Mouse (Mus musculus): ENCODE measurements around the gene Herc1.

Gene Herc1

DNA sequence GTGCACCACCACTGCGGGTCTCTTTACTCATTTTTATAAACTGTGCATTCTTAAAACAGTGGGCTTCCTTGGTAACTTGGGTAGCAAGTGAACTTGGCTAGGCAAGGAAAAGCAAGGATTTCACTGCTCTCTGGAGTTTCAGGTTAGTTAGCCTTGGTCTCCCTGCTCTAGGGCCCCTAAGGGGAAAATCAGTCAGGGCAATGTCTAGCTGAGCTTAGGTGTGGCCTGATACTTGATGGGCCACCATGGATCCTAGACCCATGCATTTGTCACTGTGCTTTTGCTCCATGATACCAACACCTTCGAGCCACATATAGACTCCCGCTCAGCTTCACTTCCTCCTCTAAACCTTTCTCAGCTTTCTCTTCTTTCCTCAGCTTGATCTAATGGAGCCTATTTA, 171.3 kb downstream of the Herc1 start:
- no peak for DNase-seq (ENCODE audit: low spot score)

- no peak for DNase-seq (ENCODE audit: low spot score)
Observed at GRCm38 (mm10) chr9:66542785-66543184, 192.5 kb downstream of the Herc1 start.
